Mouse (Mus musculus): Measurements from ENCODE around the gene Actn3. TPM values are rescaled to one million over a fixed set of nuclear protein-coding genes. Genes with fewer than 3 reads are reported as not detected.
"Not testable (repeated sequence)": the region's sequence is repeated elsewhere in the genome, so short reads cannot be mapped to it uniquely, and the experiment has no call there.

Actn3 gene
- polyA plus RNA-seq, 1 experiment from 2014 or later, result 14.0 TPM

DNA sequence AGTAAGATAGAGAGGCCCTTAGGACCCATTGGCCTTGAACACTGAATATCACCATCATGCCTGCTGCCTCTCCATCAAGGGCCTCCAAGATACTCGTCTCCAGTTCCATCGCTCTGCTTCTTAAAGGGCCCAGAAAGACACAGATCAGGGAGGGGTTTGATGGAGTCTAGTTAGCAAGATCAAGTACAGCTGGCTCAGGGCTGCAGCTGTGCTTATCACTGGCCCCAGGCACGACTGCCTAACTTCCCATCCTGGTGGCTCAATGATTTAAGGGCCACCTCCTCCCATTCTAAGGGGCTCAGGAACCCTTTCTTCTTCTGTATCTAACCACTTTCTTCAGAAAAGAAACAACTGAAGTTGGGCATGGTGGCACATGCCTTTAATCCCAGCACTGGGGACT is 14.1 kb upstream of the Actn3 start:
- ATAC-seq (ENCODE audit: low FRiP score, low read depth), result no peak
- Histone ChIP-seq H3K36me3 (peaks cover 27% of the 10 kb centered on the region), H3K4me1 (no peaks in the 10 kb centered on the region), H3K27me3 (no peaks in the 10 kb centered on the region), H3K9me3 (no peaks in the 10 kb centered on the region), H3K4me2 (replicated peaks) (no peak overlapping the region), H3K27ac (no peak overlapping the region), H3K4me3 (no peak overlapping the region), H3K9ac (no peak overlapping the region)
- WGBS, result 76% methylated on average over 3 of the region's 3 CpGs

DNA sequence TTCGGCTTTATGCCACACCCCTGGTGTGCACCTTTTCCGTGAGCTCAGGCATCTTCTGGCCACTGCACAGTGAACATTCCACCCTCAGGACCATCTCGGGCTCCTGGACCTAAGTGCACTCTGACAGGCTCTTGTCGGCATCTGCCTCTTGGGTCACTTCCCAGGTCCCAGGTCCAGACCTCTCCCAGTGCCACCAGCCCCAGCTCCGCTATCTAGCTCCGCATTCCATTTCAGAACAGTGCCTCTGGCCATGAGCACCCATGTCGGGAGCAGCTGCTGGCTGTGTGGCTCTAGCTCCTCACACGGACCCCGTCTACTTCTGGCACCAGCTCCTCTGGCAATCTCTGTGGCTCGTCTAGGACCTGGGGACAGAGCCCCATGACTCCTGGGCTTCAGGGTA is 12.1 kb upstream of the Actn3 start:
- WGBS, result 75% methylated on average over 10 of the region's 10 CpGs
- Histone ChIP-seq H3K27ac (no peak overlapping the region), H3K4me2 (replicated peaks) (no peak overlapping the region), H3K36me3 (peaks cover 24% of the 10 kb centered on the region), H3K9ac (no peak overlapping the region), H3K27me3 (no peaks in the 10 kb centered on the region), H3K4me3 (no peak overlapping the region), H3K9me3 (no peaks in the 10 kb centered on the region), H3K4me1 (no peaks in the 10 kb centered on the region)
- no peak for ATAC-seq (ENCODE audit: low FRiP score, low read depth)

DNA sequence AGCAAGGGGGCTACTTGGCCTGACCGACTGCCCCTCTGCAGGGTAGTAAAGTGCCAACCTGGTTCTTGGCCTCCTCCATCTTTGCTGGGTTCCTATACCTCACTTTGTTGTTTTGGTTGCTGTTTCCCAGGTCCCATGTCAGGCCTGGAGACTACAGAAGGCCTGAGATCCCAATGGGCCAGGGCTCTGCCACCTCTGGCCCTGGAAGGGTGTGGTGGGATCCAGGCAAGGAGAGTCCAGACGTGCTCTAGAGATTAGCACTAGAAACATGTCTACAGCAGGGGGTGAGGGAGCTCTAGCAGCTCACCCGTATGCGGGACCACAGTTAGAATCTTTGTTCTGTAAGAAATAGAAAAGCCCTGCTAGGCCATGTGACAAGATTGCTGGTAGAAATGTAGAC is 6.3 kb upstream of the Actn3 start:
- no peak for ATAC-seq (ENCODE audit: low FRiP score, low read depth)
- peaks cover 5% of the 10 kb centered on the region for H3K4me1 ChIP-seq
- H3K9ac ChIP-seq, result no peak overlapping the region
- H3K9me3 ChIP-seq, result no peaks in the 10 kb centered on the region
- 80% methylated on average over 4 of the region's 4 CpGs for WGBS
- H3K4me3 ChIP-seq, result no peak overlapping the region
- H3K27me3 ChIP-seq, result no peaks in the 10 kb centered on the region
- H3K4me2 ChIP-seq (replicated peaks), result no peak overlapping the region
- peaks cover 12% of the 10 kb centered on the region; the same call in 1 of the 2 replicates for H3K36me3 ChIP-seq
- H3K27ac ChIP-seq, result no peak overlapping the region

DNA sequence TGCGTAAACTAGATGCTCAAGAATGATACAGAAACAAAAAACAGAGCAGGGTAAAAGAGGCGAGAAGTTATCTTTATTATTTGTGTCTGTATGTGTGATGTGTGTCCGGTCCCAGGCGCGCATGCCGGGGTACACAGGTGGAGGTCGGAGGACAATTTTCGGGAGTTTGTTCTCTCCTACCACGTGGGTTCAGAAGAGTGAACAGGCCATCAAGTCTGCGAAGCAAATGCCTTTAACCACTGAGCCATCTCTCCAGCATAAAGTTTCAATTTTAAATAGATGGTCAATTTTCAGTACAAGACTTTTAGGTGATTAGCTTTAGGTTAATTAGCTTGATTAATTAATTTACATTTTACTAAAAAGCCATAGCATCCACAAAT is 1.6 kb upstream of the Actn3 start:
- H3K36me3 ChIP-seq, result peaks cover 12% of the 10 kb centered on the region; the same call in 1 of the 2 replicates
- WGBS, result 49% methylated on average over 10 of the region's 10 CpGs
- ATAC-seq (ENCODE audit: low FRiP score, low read depth), result no peak
- H3K4me1 ChIP-seq, result peaks cover 15% of the 10 kb centered on the region
- H3K27me3 ChIP-seq, result peaks cover 5% of the 10 kb centered on the region; the same call in 1 of the 2 replicates
- H3K4me3 ChIP-seq, result peak overlapping the region; percentile 97
- no peaks in the 10 kb centered on the region for H3K9me3 ChIP-seq
- peak overlapping the region; percentile 84 for H3K9ac ChIP-seq
- H3K4me2 ChIP-seq (replicated peaks), result peak overlapping the region; percentile 90
- H3K27ac ChIP-seq, result no peak overlapping the region

DNA sequence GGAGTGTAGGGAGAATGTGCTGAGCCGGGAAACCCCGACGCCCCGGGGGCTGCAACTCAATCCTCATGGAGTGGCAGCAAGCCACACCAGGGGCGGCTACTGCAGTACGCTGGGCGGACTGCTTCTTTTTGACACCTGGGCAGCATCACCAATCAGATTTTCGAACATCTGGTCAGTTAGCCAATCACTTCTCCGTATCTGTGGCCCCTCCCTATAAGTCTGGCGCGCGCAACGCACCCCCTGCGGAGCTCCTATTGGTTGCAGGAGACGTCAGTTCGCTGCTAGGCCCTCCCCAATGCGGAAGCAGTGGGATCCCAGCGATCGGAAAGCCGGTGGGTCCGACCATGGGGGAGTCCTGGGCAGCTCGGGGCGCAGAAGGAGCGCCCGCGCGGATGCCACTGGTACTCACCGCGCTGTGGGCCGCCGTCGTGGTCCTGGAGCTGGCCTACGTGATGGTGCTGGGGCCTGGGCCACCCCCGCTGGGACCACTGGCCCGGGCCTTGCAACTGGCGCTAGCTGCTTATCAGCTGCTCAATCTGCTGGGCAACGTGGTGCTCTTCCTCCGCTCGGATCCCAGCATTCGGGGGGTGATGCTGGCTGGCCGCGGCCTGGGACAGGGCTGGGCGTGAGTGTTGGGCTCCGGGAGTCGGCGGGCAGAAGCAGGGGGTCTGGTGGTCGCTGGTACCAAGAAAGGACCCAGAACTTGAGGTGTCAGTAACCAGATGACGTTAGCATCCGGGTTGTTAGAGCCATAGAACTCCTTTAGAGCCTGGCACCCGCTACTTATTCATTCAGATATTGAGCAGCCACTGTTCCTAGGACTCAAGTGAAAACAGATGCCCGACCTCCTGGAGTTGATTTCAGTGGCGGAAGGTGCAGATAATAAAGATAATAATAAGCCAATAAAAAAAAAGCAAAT is 955 bp upstream of the Actn3 start, which contains the start of gene Zdhhc24:
TSS of gene Zdhhc24 (plus strand) at position 264 of the 919 bp plus-strand sequence.
- Histone ChIP-seq H3K4me2 (replicated peaks) (peak within 1 kb of the TSS; percentile 90), H3K9ac (peak within 1 kb of the TSS; percentile 84), H3K4me3 (peak within 1 kb of the TSS; percentile 97), H3K36me3 (peaks cover 10% of the 10 kb centered on the region; the same call in 1 of the 2 replicates), H3K9me3 (no peaks in the 10 kb centered on the region), H3K27ac (peak within 1 kb of the TSS; percentile 58), H3K27me3 (peaks cover 5% of the 10 kb centered on the region; the same call in 1 of the 2 replicates), H3K4me1 (peaks cover 15% of the 10 kb centered on the region)
- under 1% methylated on average over 52 of the region's 52 CpGs for WGBS
- ATAC-seq (ENCODE audit: low FRiP score, low read depth), result peak; percentile 98

DNA sequence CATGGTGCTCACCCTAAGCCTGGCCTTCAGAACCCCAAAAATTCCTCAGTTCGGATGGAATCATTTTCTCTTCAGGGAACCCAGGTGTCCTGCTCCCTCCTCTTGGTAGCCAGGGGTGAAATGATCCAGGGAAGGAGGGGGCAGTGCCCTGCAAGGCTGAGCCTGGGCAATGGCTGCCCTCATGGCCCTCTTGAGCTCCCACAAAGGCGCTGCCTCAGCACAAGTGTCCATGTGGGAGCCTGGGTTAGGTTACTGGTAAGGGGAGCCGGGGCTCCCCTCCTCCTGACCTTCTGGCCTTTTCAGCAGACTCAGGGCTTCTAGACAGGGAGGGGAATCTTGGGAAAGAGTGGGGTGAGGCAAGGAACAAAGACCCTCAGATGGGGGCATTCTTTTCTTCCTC is 954 bp downstream of the Actn3 start:
- no peak for ATAC-seq (ENCODE audit: low FRiP score, low read depth)
- H3K27ac ChIP-seq, result no peak overlapping the region
- H3K27me3 ChIP-seq, result peaks cover 5% of the 10 kb centered on the region; the same call in 1 of the 2 replicates
- H3K4me1 ChIP-seq, result peaks cover 15% of the 10 kb centered on the region
- peak overlapping the region; percentile 90; the same call in 1 of the 2 replicates for H3K4me2 ChIP-seq (replicated peaks)
- H3K9ac ChIP-seq, result no peak overlapping the region
- no peaks in the 10 kb centered on the region for H3K36me3 ChIP-seq
- WGBS, result 66% methylated on average over 3 of the region's 3 CpGs
- no peaks in the 10 kb centered on the region for H3K9me3 ChIP-seq
- H3K4me3 ChIP-seq, result no peak overlapping the region

DNA sequence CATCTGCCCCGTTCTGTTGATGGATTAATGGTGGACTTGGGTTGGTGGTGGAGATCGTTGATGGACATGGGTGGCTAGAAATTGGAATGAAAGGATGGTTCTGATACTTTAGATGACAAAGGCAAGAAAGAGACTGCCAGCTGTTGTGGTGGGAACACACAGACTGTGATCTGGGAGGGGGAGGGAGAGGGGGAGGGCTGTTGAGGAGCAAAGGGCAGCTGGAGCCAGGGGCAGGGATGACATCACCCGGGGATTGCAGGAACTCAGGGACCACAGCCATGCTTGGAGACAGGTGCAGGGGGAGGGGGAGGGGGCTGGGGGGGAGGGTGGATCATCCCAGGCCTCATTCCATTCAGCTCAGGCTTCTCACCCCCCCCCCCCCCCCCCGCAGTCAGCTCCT is 1.5 kb downstream of the Actn3 start:
- Histone ChIP-seq H3K27ac (no peak overlapping the region), H3K4me2 (replicated peaks) (no peak overlapping the region), H3K4me3 (no peak overlapping the region), H3K9me3 (no peaks in the 10 kb centered on the region), H3K9ac (no peak overlapping the region), H3K4me1 (peaks cover 15% of the 10 kb centered on the region), H3K27me3 (peaks cover 5% of the 10 kb centered on the region; the same call in 1 of the 2 replicates), H3K36me3 (no peaks in the 10 kb centered on the region)
- WGBS, result 75% methylated on average over 2 of the region's 4 CpGs
- no peak for ATAC-seq (ENCODE audit: low FRiP score, low read depth)

DNA sequence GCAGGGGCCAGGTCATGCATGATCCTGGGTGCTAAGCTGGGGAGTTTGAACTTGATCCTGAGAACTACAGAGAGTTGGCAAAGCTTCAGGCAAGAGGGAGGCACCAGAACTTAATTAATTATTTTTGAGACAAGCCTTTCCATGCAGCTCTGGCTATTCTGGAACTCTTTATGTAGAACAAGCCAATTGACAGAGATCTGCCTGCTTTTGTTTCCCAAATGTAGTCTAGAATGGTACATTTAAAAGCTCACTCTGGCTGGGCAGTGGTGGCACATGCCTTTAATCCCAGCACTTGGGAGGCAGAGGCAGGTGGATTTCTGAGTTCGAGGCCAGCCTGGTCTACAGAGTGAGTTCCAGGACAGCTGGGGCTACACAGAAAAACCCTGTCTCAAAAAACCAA is 3.1 kb downstream of the Actn3 start:
- peaks cover 15% of the 10 kb centered on the region for H3K4me1 ChIP-seq
- H3K4me3 ChIP-seq; H3K4me2 ChIP-seq (replicated peaks); H3K36me3 ChIP-seq; H3K9ac ChIP-seq; ATAC-seq (ENCODE audit: low FRiP score, low read depth); H3K27ac ChIP-seq; H3K9me3 ChIP-seq; H3K27me3 ChIP-seq: not testable (repeated sequence)
- 85% methylated on average over 1 of the region's 1 CpGs for WGBS

DNA sequence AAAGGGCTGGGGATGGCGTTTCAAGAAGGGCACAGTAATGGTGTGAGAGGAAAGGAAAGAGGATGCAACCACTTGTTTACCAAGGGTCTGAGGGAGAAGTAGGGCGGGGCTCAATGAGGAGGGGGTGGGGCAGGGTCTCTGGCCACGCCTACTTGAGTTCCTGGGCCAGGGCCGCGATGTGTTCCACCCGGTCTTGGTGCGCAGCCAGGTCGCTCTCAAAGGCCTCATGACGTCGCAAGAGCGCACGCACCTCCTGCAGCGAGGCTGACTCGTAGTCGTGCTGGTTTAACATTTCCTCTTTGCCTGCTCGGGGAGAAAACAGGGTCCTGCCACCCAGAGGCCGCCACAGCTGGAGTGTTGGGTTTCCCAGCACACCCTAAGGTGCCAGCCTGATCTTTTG is 12.6 kb downstream of the Actn3 start:
- Histone ChIP-seq H3K27me3 (peaks cover 26% of the 10 kb centered on the region), H3K4me2 (replicated peaks) (peak overlapping the region; percentile 41), H3K9ac (no peak overlapping the region), H3K36me3 (peaks cover 4% of the 10 kb centered on the region), H3K4me1 (peaks cover 5% of the 10 kb centered on the region; the same call in 1 of the 2 replicates), H3K4me3 (peak overlapping the region; percentile 15; the same call in 1 of the 2 replicates), H3K27ac (no peak overlapping the region), H3K9me3 (no peaks in the 10 kb centered on the region)
- ATAC-seq (ENCODE audit: low FRiP score, low read depth), result no peak
- WGBS, result 4% methylated on average over 17 of the region's 17 CpGs

DNA sequence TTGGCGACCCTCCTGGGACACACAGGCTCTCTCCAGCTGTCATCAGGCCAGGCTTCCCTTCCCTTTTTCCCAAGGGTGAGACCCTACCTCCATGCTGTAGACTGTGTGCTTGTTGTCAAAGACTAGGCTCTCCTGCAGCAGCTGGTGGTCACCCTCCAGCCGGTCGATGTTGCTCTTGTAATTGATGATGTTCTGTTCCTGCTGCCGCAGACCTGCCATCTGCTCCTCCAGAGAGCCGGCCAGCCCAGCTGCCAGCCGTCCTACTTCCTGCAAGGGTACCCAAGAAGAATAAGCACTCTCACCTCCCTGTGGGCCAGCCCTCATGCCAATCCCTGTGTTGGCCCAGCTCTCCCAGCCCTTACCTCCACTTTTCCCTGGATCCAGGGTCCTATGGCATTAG is 14.7 kb downstream of the Actn3 start:
- ATAC-seq (ENCODE audit: low FRiP score, low read depth), result no peak
- WGBS, result 80% methylated on average over 6 of the region's 6 CpGs

DNA sequence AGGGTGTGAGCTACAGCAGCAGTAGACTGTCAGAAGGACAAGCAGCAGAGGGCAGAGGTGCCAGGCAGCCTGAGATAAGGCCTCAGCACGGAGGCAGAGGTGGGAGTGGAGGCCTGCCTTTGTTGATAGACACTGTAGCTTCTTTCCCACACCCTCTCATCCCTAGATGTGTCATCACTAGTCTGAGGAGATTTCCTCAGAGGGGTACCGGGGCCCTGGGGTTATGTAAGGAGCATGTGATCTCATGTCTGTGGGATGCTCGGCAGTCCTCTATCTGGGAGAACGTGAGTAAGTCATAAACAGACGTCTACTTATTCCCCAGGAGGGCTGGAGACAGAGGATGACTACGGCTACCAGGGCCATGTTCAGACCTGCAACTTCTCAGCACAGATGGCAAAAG is 18.6 kb downstream of the Actn3 start:
- H3K4me3 ChIP-seq, result no peak overlapping the region
- 76% methylated on average over 6 of the region's 6 CpGs for WGBS
- H3K27me3 ChIP-seq, result 0 out of 2 replicates have a peak, but pooled peaks cover 4% of the 10 kb centered on the region
- no peak overlapping the region for H3K9ac ChIP-seq
- no peaks in the 10 kb centered on the region for H3K9me3 ChIP-seq
- no peak overlapping the region for H3K4me2 ChIP-seq (replicated peaks)
- H3K4me1 ChIP-seq, result peaks cover 7% of the 10 kb centered on the region; the same call in 1 of the 2 replicates
- peaks cover 7% of the 10 kb centered on the region for H3K36me3 ChIP-seq
- H3K27ac ChIP-seq, result no peak overlapping the region
- ATAC-seq (ENCODE audit: low FRiP score, low read depth), result no peak

More for the DNA sequence above, 14.7 kb downstream of the Actn3 start:
- Histone ChIP-seq H3K4me1 (peaks cover 5% of the 10 kb centered on the region; the same call in 1 of the 2 replicates), H3K9ac (no peak overlapping the region), H3K4me3 (no peak overlapping the region), H3K9me3 (no peaks in the 10 kb centered on the region), H3K27ac (no peak overlapping the region), H3K36me3 (peaks cover 7% of the 10 kb centered on the region), H3K4me2 (replicated peaks) (no peak overlapping the region), H3K27me3 (peaks cover 22% of the 10 kb centered on the region)

DNA sequence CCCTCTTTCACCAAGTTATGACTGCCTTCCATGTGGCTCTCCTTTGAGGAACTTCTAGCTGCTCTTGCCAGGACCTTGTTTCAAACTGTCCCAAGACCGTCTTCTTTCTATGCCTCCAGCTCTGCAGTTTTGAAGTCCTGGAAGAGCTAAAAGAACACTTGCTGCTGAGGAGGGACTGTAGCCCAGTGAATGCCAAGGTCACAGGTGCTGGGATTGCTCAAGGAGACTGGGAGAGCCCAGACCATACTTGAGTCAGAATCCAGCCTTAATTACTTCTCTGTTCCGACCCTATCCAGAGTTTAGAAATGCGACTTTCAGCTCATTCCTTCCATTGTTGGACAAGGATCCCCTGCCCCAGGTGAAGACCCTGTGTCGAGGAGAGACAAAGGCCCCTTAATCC is 21.8 kb downstream of the Actn3 start:
- H3K27ac ChIP-seq, result no peak overlapping the region
- no peaks in the 10 kb centered on the region for H3K27me3 ChIP-seq
- H3K36me3 ChIP-seq, result peaks cover 7% of the 10 kb centered on the region
- peak overlapping the region; percentile 63 for H3K4me3 ChIP-seq
- no peak for ATAC-seq (ENCODE audit: low FRiP score, low read depth)
- no peaks in the 10 kb centered on the region for H3K9me3 ChIP-seq
- peak overlapping the region; percentile 98 for H3K4me2 ChIP-seq (replicated peaks)
- WGBS, result 81% methylated on average over 4 of the region's 4 CpGs
- H3K9ac ChIP-seq, result no peak overlapping the region
- peaks cover 7% of the 10 kb centered on the region; the same call in 1 of the 2 replicates for H3K4me1 ChIP-seq

Data from limb, embryonic 13.5 days (tissue).